Mouse (Mus musculus) urinary bladder, postnatal 25 days (tissue): ENCODE measurements around the gene Per2.

Source experiments
- DNase-seq: peaks from one replicate; pipeline ENCODE4 v3.0.0; 2022; ENCODE audit warnings: low spot score

Per2 gene

GRCm38 (mm10) chr1:91430761-91431160 lies 28.4 kb downstream of the Per2 start:
- DNase-seq = no peak

DNA sequence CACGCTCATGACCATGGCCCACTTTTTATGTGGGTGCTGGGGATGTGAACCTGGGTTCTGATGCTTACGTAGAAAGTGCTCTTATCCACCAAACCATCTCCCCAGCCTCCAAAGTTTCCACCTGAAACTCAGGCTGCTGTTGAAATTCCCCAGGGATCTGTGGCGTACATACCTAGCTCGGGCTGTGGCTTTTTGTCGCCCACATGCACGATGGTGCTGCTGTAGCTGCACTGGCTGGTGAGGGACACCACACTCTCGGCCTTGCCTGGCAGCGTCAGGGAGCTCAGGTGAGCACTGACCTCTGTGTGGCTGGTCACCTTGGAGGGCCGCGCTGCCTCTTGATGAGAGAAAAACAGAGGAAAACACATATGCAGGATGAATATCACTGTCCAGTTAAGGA lies 29.9 kb downstream of the Per2 start:
- no peak for DNase-seq

GRCm38 (mm10) chr1:91428614-91429013 lies 30.5 kb downstream of the Per2 start:
- peak; percentile 85 for DNase-seq

- DNase-seq = no peak
These were observed 32.7 kb downstream of the Per2 start for GRCm38 (mm10) chr1:91426397-91426796.

DNA sequence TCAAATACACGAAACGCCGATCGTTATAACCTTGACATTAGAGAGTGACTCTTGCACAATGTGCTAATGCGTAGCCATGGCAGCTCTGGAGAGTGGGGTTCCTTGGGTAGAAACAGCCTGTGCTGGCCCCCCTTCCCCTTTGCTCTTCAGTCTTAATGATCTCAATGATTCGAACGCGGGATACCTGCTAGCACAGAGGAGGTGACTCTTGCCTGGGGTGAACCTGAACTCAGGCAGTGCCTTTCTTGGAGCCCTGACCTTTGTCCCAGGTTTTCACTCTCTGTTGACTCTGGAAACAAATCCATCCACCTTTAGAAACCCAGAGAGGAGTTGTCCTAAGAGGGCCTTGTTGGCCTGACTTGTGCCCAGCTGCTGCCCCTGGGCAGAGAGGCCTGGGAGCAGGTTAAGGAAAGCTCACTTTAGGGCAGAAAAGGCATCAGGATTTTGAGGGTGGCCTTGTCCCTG lies 38.5 kb downstream of the Per2 start:
- no peak for DNase-seq

GRCm38 (mm10) chr1:91419862-91420600 lies 39.1 kb downstream of the Per2 start:
- no peak for DNase-seq

DNA sequence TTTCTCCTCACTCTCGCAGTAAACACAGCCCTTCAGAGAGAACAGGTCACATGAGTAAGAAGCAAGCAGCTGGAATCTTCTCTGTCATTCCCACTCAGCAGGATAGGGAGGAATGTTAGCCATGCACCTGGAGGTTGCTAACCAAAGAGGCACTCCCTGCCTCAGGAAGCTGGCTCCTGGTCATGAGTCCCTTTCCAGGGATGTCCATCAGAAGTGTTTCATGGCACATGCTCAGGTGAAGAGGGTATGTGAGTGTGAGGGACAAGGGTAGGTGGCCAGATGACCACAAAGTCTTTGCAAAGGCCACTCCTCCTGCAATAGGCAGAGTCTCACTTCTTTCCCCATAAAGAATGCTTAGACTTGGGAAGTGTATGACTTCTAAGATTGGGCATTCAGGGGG lies 41.1 kb downstream of the Per2 start:
- DNase-seq = no peak

- no peak for DNase-seq
These were observed 43.8 kb downstream of the Per2 start for GRCm38 (mm10) chr1:91415311-91415710.

GRCm38 (mm10) chr1:91414903-91415302 lies 44.2 kb downstream of the Per2 start:
- no peak for DNase-seq

GRCm38 (mm10) chr1:91413898-91414594 lies 45.1 kb downstream of the Per2 start, which contains the start of gene Hes6:
Gene Hes6 (minus strand): TSS chr1:91414038.
- peak; percentile 41 for DNase-seq

GRCm38 (mm10) chr1:91413536-91413897 lies 45.6 kb downstream of the Per2 start:
- no peak for DNase-seq

- DNase-seq = peak; percentile 77
These were observed 46.1 kb downstream of the Per2 start for GRCm38 (mm10) chr1:91413030-91413506.

- DNase-seq = peak; percentile 31
These were observed 46.7 kb downstream of the Per2 start for GRCm38 (mm10) chr1:91412286-91413029.

- DNase-seq = no peak
These were observed 47.4 kb downstream of the Per2 start for GRCm38 (mm10) chr1:91411631-91412285.

GRCm38 (mm10) chr1:91407819-91408218 lies 51.3 kb downstream of the Per2 start:
- DNase-seq = no peak

DNA sequence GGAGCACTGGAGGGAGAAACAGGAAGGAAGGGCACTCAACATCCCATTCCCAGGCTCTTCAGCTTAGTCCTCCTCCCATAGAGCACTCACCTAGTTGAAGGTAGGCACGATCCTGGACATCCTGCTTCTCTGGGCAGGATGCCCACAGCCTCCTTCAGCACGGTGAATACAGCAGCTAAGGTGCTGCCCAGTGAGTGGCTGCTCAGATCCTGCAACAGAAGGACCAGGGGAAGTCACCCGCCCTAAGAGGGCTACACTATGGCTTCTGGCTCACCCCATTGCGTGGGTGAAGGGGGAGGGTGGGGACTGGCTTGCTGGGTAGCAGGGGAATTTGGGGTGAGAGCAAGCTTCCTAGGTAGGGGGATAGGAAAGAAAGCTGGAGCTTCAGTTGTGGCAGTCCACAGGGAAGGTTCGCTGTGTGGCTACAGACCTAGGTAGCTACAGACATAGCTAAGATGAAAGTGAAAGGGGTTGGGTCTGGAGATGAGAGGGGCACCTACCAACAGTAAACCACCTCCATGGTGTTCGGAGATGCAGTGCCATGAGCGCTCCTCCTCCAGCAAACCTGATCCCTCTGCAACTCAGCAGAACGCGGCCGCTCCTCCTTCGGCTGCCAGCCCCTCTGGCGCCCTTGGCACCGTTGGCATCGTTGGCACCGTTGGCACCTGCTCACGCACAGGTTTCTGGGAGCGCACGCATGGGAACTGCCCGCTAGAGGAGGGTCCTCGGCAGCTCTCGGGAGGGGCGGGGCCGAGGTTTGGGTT lies 53.5 kb downstream of the Per2 start:
- no peak for DNase-seq

- DNase-seq = no peak
These were observed 54.1 kb downstream of the Per2 start for GRCm38 (mm10) chr1:91404976-91405375.

DNA sequence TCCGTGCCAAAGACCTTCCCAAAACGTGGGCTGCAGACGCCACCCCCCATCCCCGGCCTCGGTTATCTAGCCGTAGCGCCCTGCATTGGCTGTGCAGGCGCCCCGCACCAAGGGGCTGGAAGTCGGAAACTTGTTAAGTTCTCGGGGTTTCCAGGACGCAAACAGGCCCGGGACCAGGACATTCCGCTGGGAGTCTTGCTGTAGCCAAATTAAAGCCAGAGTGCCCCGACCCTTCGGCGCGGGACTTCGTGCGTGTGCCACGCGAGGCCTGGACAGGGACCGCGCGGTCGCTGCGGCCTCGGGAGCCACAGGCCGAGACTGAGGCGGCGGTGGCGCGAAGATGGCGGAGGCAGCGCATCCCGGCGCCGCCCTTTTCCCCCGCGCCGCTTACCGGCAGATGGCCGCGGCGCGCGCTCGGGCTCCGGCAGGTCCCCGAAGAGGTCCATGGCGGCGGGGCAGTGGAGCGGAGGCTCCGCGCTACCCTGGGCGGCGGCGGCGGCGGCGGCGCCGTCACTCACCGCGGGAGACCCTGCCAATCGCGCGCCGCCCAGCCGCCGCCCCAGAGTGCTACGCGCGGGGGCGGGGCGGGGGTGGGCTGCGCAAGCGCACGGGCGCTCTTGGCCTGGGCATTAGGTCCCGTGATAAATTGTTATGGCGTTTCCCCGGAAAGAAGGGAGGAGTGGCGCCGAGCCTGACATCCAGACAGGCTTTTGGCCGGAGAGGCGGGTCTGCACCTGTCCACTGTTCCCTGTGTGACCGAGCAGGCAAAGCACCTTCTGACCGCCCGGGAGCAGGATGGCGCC lies 60.7 kb downstream of the Per2 start, which contains the start of gene Ilkap:
Ilkap (minus strand) TSS at position 556 of the 803 bp plus-strand sequence.
- DNase-seq = peak; percentile 67

- no peak for DNase-seq
These were observed 61.2 kb downstream of the Per2 start for GRCm38 (mm10) chr1:91397927-91398259.

- DNase-seq = no peak
These were observed 68.8 kb downstream of the Per2 start for GRCm38 (mm10) chr1:91390369-91390768.

DNA sequence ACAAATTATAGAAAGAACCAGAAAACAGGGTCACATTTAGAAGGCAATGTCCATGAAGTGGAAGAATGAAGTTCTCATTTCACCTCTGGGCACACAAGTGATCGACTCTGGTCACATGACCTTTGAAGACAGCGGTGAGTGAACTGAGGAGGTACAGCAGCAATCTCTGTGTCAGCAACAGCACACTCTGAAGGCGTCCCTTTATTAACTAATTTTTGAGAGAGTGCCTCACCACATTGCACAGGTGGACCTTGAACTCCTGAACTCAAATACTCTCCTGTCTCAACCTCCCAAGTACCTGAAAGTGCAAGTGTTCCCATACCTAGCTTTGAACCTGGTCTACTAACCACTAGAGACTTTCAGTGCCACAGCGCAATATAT lies 78.0 kb downstream of the Per2 start:
- DNase-seq = no peak
